Comparison of ENCODE assay signal across 22 mouse cellular contexts in genomic region chr14:23114456-23114855, GRCm38 (mm10).
DNase-seq lines count a peak whose midpoint lies in the region; ATAC-seq and TF ChIP-seq lines count a peak whose summit lies in the region.
"Had no signal": no experiment of that assay in that cellular context is flagged by ENCODE, and none has a peak within 500 bp of the region (broad histone marks: within the 10 kb centered on the region; RNA-seq: fewer than 3 reads in every experiment).

No protein-coding gene starts in this region.

- 88% methylated on average over 1 of the region's 1 CpGs for WGBS in embryonic facial prominence, embryonic 12.5 days
- WGBS in intestine, embryonic 16.5 days: 71% methylated on average over 1 of the region's 1 CpGs

- no peak for ATAC-seq in embryonic facial prominence, embryonic 12.5 days (ENCODE audit: insufficient number of reproducible peaks, insufficient read depth, low FRiP score, low TSS enrichment)
- ATAC-seq in intestine, embryonic 16.5 days: peak; percentile 67
- ATAC-seq in monocyte, adult 5-6 weeks (replicated peaks; ENCODE audit: insufficient number of reproducible peaks, low FRiP score, low TSS enrichment, poor library complexity, severe bottlenecking): no peak
- ATAC-seq: forebrain, embryonic 14.5 days had no signal

- H3ac ChIP-seq in myocyte (ENCODE audit: control insufficient read depth, insufficient read length): no peak overlapping the region

- H3K36me3 ChIP-seq in embryonic facial prominence, embryonic 12.5 days: no peaks in the 10 kb centered on the region
- no peaks in the 10 kb centered on the region for H3K36me3 ChIP-seq in intestine, embryonic 16.5 days (ENCODE audit: control insufficient read depth, insufficient read depth, low read length)
- no peaks in the 10 kb centered on the region for H3K36me3 ChIP-seq in myocyte (ENCODE audit: control insufficient read depth, insufficient read depth)
- H3K36me3 ChIP-seq: forebrain, embryonic 10.5 days; heart, embryonic 15.5 days; hindbrain, embryonic 13.5 days had no signal

- H3K4me1 ChIP-seq in embryonic facial prominence, embryonic 12.5 days: peaks cover 8% of the 10 kb centered on the region
- H3K4me1 ChIP-seq in intestine, embryonic 16.5 days (ENCODE audit: control insufficient read depth, insufficient read depth, low read length): 0 out of 2 replicates have a peak, but pooled peaks cover 8% of the 10 kb centered on the region
- H3K4me1 ChIP-seq: forebrain, embryonic 10.5 days; heart, embryonic 15.5 days had no signal

- H3K79me2 ChIP-seq in myocyte (ENCODE audit: control insufficient read depth, insufficient read depth): no peaks in the 10 kb centered on the region

- no peak overlapping the region for H3K4me2 ChIP-seq in embryonic facial prominence, embryonic 12.5 days (replicated peaks)
- no peak overlapping the region for H3K4me2 ChIP-seq in intestine, embryonic 16.5 days (ENCODE audit: low read depth, low read length)
- H3K4me2 ChIP-seq in myocyte (ENCODE audit: low read depth): peak overlapping the region; percentile 33
- H3K4me2 ChIP-seq: heart, embryonic 11.5 days; heart, embryonic 15.5 days; hindbrain, embryonic 13.5 days had no signal

- H3K4me3 ChIP-seq in embryonic facial prominence, embryonic 12.5 days: no peak overlapping the region
- no peak overlapping the region for H3K4me3 ChIP-seq in intestine, embryonic 16.5 days (ENCODE audit: low read length)
- H3K4me3 ChIP-seq in myocyte: no peak overlapping the region
- H3K4me3 ChIP-seq: erythroblast, embryonic 14.5 days; forebrain, embryonic 10.5 days; heart, adult 2 months; heart, embryonic 15.5 days; hindbrain, embryonic 13.5 days had no signal

- TF ChIP-seq POLR2A in myocyte (IDR thresholded peaks at IDR 0.05; ENCODE audit: insufficient read length, low read depth): no peak

- H3K27ac ChIP-seq in embryonic facial prominence, embryonic 12.5 days: peak overlapping the region; percentile 9; the same call in 1 of the 2 replicates
- H3K27ac ChIP-seq in intestine, embryonic 16.5 days (ENCODE audit: low read length): 0 out of 2 replicates have a peak overlapping the region, but pooled peaks have one; percentile 28
- H3K27ac ChIP-seq: forebrain, embryonic 10.5 days; heart, adult 2 months; heart, embryonic 15.5 days; hindbrain, embryonic 13.5 days had no signal

- no peaks in the 10 kb centered on the region for H3K9me3 ChIP-seq in embryonic facial prominence, embryonic 12.5 days
- no peaks in the 10 kb centered on the region for H3K9me3 ChIP-seq in intestine, embryonic 16.5 days (ENCODE audit: control insufficient read depth, low read length)
- H3K9me3 ChIP-seq: forebrain, embryonic 10.5 days; heart, embryonic 15.5 days; hindbrain, embryonic 13.5 days had no signal

- H3K9ac ChIP-seq in embryonic facial prominence, embryonic 12.5 days: no peak overlapping the region
- H3K9ac ChIP-seq in intestine, embryonic 16.5 days (ENCODE audit: low read depth, low read length): no peak overlapping the region
- H3K9ac ChIP-seq: heart, embryonic 15.5 days; hindbrain, embryonic 13.5 days had no signal

- no peaks in the 10 kb centered on the region for H3K27me3 ChIP-seq in embryonic facial prominence, embryonic 12.5 days
- H3K27me3 ChIP-seq in intestine, embryonic 16.5 days (replicated peaks; ENCODE audit: control insufficient read depth, insufficient read depth, low read length): no peaks in the 10 kb centered on the region
- H3K27me3 ChIP-seq in myocyte (ENCODE audit: control insufficient read depth, insufficient read depth, insufficient read length): no peaks in the 10 kb centered on the region
- H3K27me3 ChIP-seq: CH12.LX; heart, embryonic 15.5 days; hindbrain, embryonic 13.5 days had no signal

- peak; percentile 7 for DNase-seq in 3T3-L1 (ENCODE audit: low read depth, low spot score)
- DNase-seq in adrenal gland, postnatal 4 days (ENCODE audit: low spot score in 2 of 2): no peak
- DNase-seq in layer of hippocampus, adult 18-20 months (ENCODE audit: low spot score in 2 of 2): no peak
- DNase-seq in heart, adult 18-20 months: no peak
- DNase-seq: adrenal gland, adult 2 months; adrenal gland, postnatal 36 days; cerebellum, adult 11 months; cerebellum, adult 8-10 months; cerebellum, postnatal 14 days; heart, postnatal 14 days had no signal

TF ChIP-seq in myocyte, 11 proteins besides CTCF, POLR2A, EP300 and RAD21:
- TF ChIP-seq MAX (IDR thresholded peaks at IDR 0.05; ENCODE audit: low read depth) (no peak), REST (IDR thresholded peaks at IDR 0.05; ENCODE audit: insufficient read depth, insufficient read length) (no peak), POLR2AphosphoS2 (IDR thresholded peaks at IDR 0.05; ENCODE audit: insufficient read length, low read depth) (no peak), TCF3 (IDR thresholded peaks at IDR 0.05; ENCODE audit: insufficient read length, low read depth) (no peak), CEBPB (IDR thresholded peaks at IDR 0.05; ENCODE audit: insufficient read depth, poor library complexity, severe bottlenecking) (no peak), MYOG (IDR thresholded peaks at IDR 0.05; ENCODE audit: control insufficient read depth in 1 of 3, insufficient read depth in 1 of 3, insufficient read length in 2 of 3, low read depth in 2 of 3) (no peak), TCF12 (IDR thresholded peaks at IDR 0.05; ENCODE audit: insufficient read depth, poor library complexity, severe bottlenecking) (no peak), SRF (IDR thresholded peaks at IDR 0.05; ENCODE audit: control insufficient read depth, insufficient read length, low read depth) (no peak), E2F4 (IDR thresholded peaks at IDR 0.05; ENCODE audit: insufficient read depth) (no peak), USF1 (IDR thresholded peaks at IDR 0.05; ENCODE audit: low read depth) (no peak), MYOD1 (IDR thresholded peaks at IDR 0.05; ENCODE audit: control insufficient read depth in 1 of 3, insufficient read length in 2 of 3, low read depth in 2 of 3) (no peak)
